Mouse (Mus musculus): ENCODE results near the gene Rsph14. TPM values are rescaled to one million over a fixed set of nuclear protein-coding genes. Genes with fewer than 3 reads are reported as not detected.

The Rsph14 gene
- 1 to 10 TPM in 1 of 4 experiments, under 1 TPM in 2, not detected in 1; 0.31 to 1.4 (median 0.75) TPM for total RNA-seq (2022)

GRCm38 (mm10) chr10:75032395-75032794, at the start of gene Rsph14:
Gene Rsph14 (minus strand): TSS chr10:75032586.
- peak; percentile 84 to 87 for DNase-seq (ENCODE audit: low spot score in 2 of 2)

- no peak for DNase-seq (ENCODE audit: low spot score in 2 of 2)
Measured at GRCm38 (mm10) chr10:75078174-75079128, 46.1 kb upstream of the Rsph14 start.

- no peak for DNase-seq (ENCODE audit: low spot score in 2 of 2)
Measured at GRCm38 (mm10) chr10:75075665-75076064, 43.3 kb upstream of the Rsph14 start.

GRCm38 (mm10) chr10:75070281-75070976, 38.0 kb upstream of the Rsph14 start:
- no peak for DNase-seq (ENCODE audit: low spot score in 2 of 2)

GRCm38 (mm10) chr10:75068624-75069328, 36.4 kb upstream of the Rsph14 start:
- DNase-seq (ENCODE audit: low spot score in 2 of 2), result no peak

GRCm38 (mm10) chr10:75068086-75068485, 35.7 kb upstream of the Rsph14 start:
- no peak for DNase-seq (ENCODE audit: low spot score in 2 of 2)

GRCm38 (mm10) chr10:75067446-75067845, 35.1 kb upstream of the Rsph14 start:
- DNase-seq (ENCODE audit: low spot score in 2 of 2), result no peak

GRCm38 (mm10) chr10:75065691-75066090, 33.3 kb upstream of the Rsph14 start:
- DNase-seq (ENCODE audit: low spot score in 2 of 2), result no peak

GRCm38 (mm10) chr10:75063301-75063965, 31.0 kb upstream of the Rsph14 start:
- DNase-seq (ENCODE audit: low spot score in 2 of 2), result no peak

GRCm38 (mm10) chr10:75062621-75063020, 30.2 kb upstream of the Rsph14 start:
- DNase-seq (ENCODE audit: low spot score in 2 of 2), result no peak

GRCm38 (mm10) chr10:75062189-75062561, 29.8 kb upstream of the Rsph14 start:
- no peak for DNase-seq (ENCODE audit: low spot score in 2 of 2)

GRCm38 (mm10) chr10:75061341-75062188, 29.2 kb upstream of the Rsph14 start:
- no peak for DNase-seq (ENCODE audit: low spot score in 2 of 2)

GRCm38 (mm10) chr10:75060843-75061235, 28.5 kb upstream of the Rsph14 start:
- no peak for DNase-seq (ENCODE audit: low spot score in 2 of 2)

- peak in 1 of 2 experiments; percentile 74 for DNase-seq (ENCODE audit: low spot score in 2 of 2)
Measured at GRCm38 (mm10) chr10:75060217-75060842, 27.9 kb upstream of the Rsph14 start, which contains the start of gene Bcr. Gene Bcr (plus strand): TSS chr10:75060592.

- DNase-seq (ENCODE audit: low spot score in 2 of 2), result peak in 1 of 2 experiments; percentile 79
Measured at GRCm38 (mm10) chr10:75059396-75059795, 27.0 kb upstream of the Rsph14 start.

- no peak for DNase-seq (ENCODE audit: low spot score in 2 of 2)
Measured at GRCm38 (mm10) chr10:75058761-75059395, 26.5 kb upstream of the Rsph14 start.

- DNase-seq (ENCODE audit: low spot score in 2 of 2), result no peak
Measured at GRCm38 (mm10) chr10:75058336-75058735, 25.9 kb upstream of the Rsph14 start.

GRCm38 (mm10) chr10:75056255-75056654, 23.9 kb upstream of the Rsph14 start:
- peak; percentile 66 to 74 for DNase-seq (ENCODE audit: low spot score in 2 of 2)

GRCm38 (mm10) chr10:75055672-75056071, 23.3 kb upstream of the Rsph14 start:
- DNase-seq (ENCODE audit: low spot score in 2 of 2), result no peak

Data from layer of hippocampus, adult 8-10 months (tissue).